Mouse (Mus musculus): ENCODE measurements around the gene Cct7. TPM values are rescaled to one million over a fixed set of nuclear protein-coding genes. Genes with fewer than 3 reads are reported as not detected.

Gene Cct7
- polyA plus RNA-seq (2015; fragmentation: Illumina TruSeq; extraction: RNeasy Lipid Tissue Mini Kit (QIAGEN cat#74804); ENCODE audit: low read depth, low replicate concordance), result 246 TPM

DNA sequence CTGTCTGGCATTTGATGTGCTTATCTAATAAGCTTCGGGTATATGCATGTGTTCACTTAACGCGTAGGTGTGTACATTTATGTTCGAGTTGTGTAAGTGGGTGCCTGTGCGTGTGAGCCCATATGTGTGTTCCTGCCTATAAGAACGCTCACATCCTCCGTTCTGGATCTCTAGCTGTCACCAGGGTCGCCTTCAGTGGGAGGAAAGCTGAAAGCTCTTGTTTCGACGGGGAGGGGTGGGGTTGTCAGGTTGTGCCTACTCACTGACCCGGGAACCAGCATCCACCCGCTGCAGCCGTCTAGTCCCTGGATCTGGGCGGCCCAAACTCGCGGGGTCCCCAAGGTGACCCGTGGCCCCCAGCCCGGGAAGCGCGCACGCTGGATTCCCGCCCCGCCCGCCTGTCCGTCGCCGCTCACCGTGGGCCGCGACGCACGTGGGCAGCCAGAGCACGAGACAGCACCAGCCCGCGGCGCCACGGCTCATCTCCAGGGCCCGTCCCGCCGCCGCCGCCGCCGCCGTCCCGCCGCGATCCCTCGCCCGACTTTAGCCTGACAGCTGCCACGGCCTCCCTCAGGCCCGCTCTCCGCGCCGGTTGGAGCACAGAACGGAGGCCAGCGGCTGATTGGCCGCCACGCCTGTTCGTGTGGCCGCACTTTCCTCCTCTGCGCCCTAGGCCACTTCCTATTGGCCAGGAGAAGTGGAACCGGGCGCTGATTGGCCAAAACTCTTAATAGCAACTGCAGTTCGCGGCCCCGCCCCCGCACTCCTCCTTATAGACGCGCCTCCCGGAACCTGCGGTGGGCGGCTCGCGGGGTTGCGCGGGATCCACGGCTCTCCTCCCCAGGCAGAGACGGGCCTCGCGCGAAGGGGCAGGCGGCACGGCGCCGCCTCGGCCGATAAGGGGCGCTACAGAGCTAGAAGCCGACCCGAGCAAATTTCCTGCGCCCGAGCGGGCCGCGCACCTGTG is at the start of gene Cct7:
TSS of gene Cct7 (plus strand) at position 818 of the 967 bp plus-strand sequence.

DNA sequence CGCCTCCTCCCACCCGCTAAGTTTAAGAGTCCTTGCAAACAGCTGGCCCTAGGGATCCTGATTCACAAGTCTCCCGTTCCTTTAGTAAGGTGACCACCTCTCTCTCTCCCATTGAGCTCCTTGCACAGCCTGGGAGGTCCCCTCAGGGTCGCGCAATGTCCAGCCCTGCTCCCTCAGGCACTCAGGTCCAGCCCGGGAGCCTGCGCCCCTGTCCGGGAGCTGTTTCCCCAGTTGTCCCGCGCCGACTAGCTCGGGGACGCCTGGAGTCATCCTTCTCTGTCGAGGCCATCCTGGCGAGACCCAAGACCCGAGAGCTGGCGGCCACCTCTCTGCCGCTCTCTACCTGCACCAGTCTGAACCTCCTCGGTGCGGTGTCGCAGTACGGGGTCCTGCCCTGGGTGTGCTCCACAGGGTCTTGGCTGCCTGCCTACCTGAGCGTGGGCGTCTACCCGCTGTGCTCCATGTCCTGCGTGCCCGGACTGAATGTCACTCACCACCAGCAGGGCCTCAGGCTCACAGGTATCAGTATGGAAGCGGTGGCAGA is 27.4 kb upstream of the Cct7 start, which contains the start of gene Noto:
TSS of gene Noto (plus strand) at position 51 of the 544 bp plus-strand sequence.

DNA sequence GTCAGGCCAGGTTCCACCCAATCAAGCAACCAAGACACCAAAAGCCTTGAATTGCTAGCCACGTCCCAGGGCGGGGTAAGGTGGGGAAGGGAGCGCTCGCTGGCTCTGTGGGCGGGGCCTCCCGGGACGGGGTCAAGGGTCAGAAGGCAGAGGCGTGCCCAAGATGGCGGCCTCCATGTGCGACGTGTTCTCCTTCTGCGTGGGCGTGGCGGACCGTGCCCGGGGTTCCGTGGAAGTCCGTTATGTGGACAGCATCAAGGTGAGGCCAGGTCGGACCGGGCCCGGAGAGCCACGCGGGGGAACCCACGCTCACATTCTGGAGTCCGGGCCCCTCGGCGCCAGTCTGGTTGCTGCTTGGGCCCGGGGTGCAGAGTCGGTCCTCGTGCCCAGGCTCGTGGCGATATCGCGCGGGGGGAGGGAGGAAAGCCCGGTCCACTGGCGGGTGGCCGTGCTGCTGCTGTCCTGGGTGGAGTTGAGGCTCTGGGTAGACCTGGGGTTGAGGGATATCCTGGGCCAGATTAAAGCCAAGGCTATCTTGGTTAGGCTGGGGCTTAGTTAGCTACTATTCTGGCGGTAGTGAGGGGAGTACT is 19.4 kb upstream of the Cct7 start, which contains the start of gene Smyd5:
TSS of gene Smyd5 (plus strand) at position 148 of the 590 bp plus-strand sequence.

DNA sequence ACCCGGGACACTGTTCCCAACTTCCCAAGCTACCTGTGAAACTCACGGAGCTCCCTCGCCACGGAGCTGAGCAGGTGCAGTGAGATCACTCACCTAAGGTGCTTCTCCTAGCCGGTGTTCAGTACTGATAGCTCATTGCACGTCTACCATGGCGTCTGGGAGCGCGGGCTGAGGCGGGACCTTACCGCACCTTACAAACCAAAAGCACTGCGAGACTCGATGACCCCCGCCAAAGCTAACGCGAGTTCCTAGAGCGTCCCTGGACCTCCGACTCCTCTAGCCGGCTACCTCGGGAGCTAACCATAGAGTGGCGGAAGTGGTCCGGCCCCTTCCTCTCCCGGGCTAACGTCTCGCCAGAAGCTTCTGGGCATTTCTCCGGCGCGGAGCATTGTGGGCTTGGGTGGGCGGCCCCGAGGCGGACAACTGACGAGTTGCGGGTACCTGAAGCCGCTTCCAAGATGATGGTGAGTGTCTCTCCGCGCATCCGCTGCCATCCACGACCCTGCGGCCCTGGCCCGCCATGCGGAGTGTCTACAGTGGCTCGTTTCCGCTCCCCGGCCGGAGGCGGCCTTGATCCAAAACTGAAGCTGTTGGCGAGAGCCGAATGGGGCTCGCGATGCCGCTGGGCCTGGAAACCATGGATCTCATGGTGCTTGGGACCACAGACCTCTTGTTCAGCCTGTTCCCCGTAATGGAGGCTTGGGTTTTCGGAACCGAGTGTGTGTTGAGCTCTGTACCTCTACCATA is 523 bp downstream of the Cct7 start, which contains the start of gene Pradc1:
TSS of gene Pradc1 (minus strand) at position 307 of the 747 bp plus-strand sequence.

DNA sequence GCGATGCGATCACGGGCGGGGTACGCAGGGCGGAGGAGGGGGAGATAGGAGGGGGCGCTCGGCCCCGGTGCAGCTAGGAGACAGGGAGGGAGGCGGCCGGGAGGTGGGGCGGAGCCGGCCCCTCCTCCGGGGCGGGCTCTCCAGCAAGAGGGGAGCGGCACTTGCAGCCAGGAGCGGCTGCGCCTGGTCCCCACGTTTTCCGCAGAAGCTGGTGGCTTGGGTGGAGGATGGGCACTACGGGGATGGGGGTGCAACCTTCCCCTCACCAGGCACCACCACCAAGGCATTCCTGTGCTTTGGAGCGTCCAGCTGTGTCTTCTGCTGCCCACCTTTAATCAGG is 51.6 kb downstream of the Cct7 start, which contains the start of gene Fbxo41:
TSS of gene Fbxo41 (minus strand) at position 84 of the 340 bp plus-strand sequence.

DNA sequence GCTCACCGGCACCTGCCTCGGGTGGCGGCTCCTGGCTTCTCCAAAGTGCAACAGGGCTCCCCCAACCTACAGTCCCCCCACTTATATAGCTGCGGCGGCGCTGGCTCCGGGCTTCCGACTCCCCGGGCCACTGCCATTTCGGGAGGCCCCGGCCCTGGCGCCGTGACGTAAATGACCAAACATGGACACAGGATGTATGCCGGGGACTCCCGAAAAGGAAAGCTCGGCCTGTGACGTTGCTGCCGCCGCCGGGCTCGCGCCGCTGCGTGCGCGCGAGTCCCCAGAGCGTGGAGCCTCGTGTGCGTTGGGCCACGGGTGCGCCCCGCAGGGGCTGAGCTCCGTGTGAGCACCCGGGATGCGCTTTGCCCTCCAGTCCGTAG is 62.2 kb downstream of the Cct7 start, which contains the start of gene Egr4:
TSS of gene Egr4 (minus strand) at position 59 of the 380 bp plus-strand sequence.

Other genes with a start within 250 kb of the Cct7 start
- gene Sfxn5, start 118.1 kb upstream of the Cct7 start, polyA plus RNA-seq (2015; fragmentation: Illumina TruSeq; extraction: RNeasy Lipid Tissue Mini Kit (QIAGEN cat#74804); ENCODE audit: low read depth, low replicate concordance), result 115 TPM
- 54.4 TPM for gene Rab11fip5, start 76.9 kb upstream of the Cct7 start, polyA plus RNA-seq (2015; fragmentation: Illumina TruSeq; extraction: RNeasy Lipid Tissue Mini Kit (QIAGEN cat#74804); ENCODE audit: low read depth, low replicate concordance)
- not detected for gene Noto, start 27.6 kb upstream of the Cct7 start, polyA plus RNA-seq (2015; fragmentation: Illumina TruSeq; extraction: RNeasy Lipid Tissue Mini Kit (QIAGEN cat#74804); ENCODE audit: low read depth, low replicate concordance)
- gene Smyd5, start 19.5 kb upstream of the Cct7 start, polyA plus RNA-seq (2015; fragmentation: Illumina TruSeq; extraction: RNeasy Lipid Tissue Mini Kit (QIAGEN cat#74804); ENCODE audit: low read depth, low replicate concordance), result 45.7 TPM
- 38.3 TPM for gene Pradc1, start 456 bp downstream of the Cct7 start, polyA plus RNA-seq (2015; fragmentation: Illumina TruSeq; extraction: RNeasy Lipid Tissue Mini Kit (QIAGEN cat#74804); ENCODE audit: low read depth, low replicate concordance)
- gene Fbxo41, start 51.5 kb downstream of the Cct7 start, polyA plus RNA-seq (2015; fragmentation: Illumina TruSeq; extraction: RNeasy Lipid Tissue Mini Kit (QIAGEN cat#74804); ENCODE audit: low read depth, low replicate concordance), result 39.8 TPM
- gene Egr4, start 62.1 kb downstream of the Cct7 start, polyA plus RNA-seq (2015; fragmentation: Illumina TruSeq; extraction: RNeasy Lipid Tissue Mini Kit (QIAGEN cat#74804); ENCODE audit: low read depth, low replicate concordance), result 17.8 TPM
- gene Alms1, start 136.0 kb downstream of the Cct7 start, polyA plus RNA-seq (2015; fragmentation: Illumina TruSeq; extraction: RNeasy Lipid Tissue Mini Kit (QIAGEN cat#74804); ENCODE audit: low read depth, low replicate concordance), result 3.9 TPM

Measured in brain, adult 10 weeks (tissue).